Mouse (Mus musculus) telencephalon, adult 2 months (tissue): ENCODE data around the gene March7.

ENCODE experiments used
- DNase-seq: peaks from one replicate; pipeline ENCODE4 v3.0.0-alpha.2; 2011; ENCODE audit warnings: low read depth, low spot score

Gene March7

DNA sequence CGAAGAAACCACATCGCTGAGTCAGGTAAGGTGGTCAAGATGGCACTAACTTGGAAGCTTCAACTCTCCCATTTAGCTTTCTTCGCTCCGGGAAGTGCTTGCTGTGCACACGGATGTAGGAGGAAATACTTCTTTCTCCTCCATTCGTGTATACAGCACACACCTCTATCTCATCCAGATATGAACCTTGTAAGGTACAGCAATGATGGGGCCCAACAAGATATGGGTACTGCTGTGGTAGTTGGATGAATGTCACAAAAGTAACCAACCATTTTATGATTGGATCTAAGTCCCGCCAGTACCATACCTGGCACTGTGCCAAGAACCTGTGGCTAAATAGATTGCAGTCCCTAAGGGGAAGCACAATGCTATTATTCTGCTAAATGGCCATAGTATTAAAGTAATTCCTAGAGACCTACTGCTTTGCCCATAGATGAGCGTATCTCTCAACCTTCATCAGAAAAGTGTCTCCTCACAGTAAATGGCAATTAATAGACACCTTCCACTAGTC lies 75.5 kb downstream of the March7 start:
- DNase-seq = no peak

DNA sequence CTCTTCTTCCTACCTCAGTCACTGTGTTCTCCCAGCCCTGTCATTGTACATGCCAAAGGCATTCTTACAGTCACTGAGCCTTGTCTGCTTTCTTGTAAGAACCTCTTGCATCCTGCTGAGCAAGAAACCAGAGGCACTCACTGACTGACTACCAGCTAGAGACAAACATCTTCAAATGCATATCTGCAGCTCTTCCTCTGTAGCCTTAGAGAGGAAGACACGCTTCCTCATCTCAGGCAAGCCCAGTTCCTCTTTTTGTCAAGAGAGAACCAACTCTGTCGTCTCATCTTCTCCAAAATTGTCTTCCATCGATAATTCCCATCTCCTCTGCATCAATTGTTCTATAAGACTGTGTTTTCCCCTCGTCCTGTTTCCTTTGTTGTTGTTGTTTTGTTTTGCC lies 78.9 kb downstream of the March7 start:
- DNase-seq = no peak

DNA sequence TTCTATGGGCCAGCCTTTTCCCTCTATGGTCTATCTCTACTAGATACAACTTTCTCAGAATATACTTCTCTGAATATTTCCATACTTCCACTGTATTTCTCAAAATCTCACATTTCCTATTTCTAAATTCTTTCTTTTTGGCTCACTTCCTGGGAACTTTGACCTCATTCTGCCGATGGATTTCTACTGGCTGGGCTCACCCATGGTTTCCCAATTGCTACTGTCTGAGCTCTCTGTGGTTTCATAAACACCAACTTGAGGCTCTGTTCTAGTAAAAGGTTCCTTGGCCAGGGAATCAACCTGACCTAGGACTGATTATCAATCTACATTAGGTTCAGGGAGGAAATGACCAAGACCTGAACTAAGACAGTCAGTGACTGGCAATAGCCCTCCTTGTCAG lies 79.8 kb downstream of the March7 start:
- DNase-seq = no peak

DNA sequence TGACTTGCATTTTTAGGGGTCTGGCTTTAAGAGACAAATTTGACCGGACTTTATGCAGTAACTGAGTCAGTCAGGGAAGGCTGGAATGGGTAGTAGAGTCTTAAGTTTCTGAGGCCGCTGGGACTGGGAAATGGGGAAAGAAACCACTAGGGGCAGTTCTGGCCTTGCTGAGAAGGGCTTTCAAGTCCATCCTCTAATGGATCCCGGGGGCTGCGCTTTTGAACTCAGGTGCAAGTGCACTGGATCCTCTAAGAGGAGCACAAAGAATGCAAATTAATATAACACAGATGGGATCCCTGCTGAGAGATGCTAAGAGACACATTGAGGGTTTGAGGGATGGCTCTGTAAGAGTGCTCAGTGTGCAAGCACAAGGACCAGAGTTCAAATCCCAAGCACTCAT lies 81.7 kb downstream of the March7 start:
- DNase-seq = no peak

DNA sequence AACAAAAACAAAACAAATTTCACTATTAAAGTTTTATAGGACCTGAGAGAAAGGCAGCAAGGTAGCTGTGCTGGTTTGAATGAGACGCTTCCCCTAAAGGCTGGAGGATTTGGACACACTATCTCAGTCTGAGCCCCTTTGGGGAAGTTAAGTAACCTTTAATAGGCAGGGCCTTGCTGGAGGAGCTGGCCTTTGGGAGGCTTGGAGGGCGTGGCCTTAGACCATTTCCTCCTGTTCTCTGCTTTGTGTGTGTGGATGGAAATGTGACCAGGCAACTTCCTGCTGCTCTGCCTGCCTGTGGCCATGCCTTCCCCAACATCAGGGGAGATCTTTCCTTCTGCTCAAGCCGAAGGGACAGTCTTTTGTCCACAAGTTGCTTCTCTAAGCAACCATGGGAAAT lies 88.6 kb downstream of the March7 start:
- no peak for DNase-seq

DNA sequence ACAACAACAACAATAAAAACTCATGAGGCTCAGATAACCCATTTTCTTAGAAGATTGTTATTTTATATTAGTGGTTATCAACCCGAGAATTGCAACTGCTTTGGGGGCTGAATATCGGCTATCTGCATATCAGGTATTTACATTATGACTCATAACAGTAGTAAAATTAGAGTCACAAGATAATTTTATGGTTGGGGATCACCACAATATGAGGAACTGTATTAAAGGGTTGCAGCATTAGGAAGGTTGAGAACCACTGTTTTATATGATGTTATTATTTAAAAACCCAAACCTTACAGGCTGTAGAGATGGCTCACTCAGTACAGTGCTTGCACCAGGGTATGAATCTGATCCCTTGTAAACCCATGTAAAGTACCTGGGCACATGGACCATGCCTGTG lies 89.6 kb downstream of the March7 start:
- no peak for DNase-seq
